Mouse (Mus musculus): Measurements from ENCODE around the gene Tle6.

Tle6 gene

GRCm38 (mm10) chr10:81591846-81592245 lies 9.0 kb downstream of the Tle6 start:
- DNase-seq (ENCODE audit: low spot score), result no peak

GRCm38 (mm10) chr10:81588739-81589138 lies 12.1 kb downstream of the Tle6 start:
- no peak for DNase-seq (ENCODE audit: low spot score)

- DNase-seq (ENCODE audit: low spot score), result no peak
Measured at GRCm38 (mm10) chr10:81583347-81583746, 17.5 kb downstream of the Tle6 start.

- DNase-seq (ENCODE audit: low spot score), result peak; percentile 28
Measured at GRCm38 (mm10) chr10:81580441-81581070, 20.3 kb downstream of the Tle6 start.

GRCm38 (mm10) chr10:81579967-81580366 lies 20.9 kb downstream of the Tle6 start:
- DNase-seq (ENCODE audit: low spot score), result no peak

DNA sequence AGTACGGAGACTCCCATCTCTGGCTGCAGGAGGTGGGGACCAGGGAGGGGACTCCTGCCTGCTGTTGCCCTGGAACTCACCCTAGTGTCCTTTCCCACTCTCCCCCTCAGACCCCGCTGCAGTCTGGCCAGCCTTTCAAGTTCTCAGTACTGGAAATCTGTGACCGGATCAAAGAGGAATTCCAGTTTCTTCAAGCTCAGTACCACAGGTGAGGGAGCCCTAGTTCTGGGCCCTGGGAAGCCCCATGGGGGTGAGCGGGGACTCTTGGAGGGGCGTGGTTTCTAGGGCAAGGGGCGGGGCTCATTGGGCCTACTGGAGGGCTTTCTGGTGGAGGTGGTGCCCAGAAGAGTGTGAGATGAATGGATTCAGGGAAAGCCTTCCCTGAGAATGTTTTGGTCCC lies 25.2 kb downstream of the Tle6 start:
- DNase-seq (ENCODE audit: low spot score), result peak; percentile 29

- no peak for DNase-seq (ENCODE audit: low spot score)
Measured at GRCm38 (mm10) chr10:81575208-81575631, 25.7 kb downstream of the Tle6 start.

DNA sequence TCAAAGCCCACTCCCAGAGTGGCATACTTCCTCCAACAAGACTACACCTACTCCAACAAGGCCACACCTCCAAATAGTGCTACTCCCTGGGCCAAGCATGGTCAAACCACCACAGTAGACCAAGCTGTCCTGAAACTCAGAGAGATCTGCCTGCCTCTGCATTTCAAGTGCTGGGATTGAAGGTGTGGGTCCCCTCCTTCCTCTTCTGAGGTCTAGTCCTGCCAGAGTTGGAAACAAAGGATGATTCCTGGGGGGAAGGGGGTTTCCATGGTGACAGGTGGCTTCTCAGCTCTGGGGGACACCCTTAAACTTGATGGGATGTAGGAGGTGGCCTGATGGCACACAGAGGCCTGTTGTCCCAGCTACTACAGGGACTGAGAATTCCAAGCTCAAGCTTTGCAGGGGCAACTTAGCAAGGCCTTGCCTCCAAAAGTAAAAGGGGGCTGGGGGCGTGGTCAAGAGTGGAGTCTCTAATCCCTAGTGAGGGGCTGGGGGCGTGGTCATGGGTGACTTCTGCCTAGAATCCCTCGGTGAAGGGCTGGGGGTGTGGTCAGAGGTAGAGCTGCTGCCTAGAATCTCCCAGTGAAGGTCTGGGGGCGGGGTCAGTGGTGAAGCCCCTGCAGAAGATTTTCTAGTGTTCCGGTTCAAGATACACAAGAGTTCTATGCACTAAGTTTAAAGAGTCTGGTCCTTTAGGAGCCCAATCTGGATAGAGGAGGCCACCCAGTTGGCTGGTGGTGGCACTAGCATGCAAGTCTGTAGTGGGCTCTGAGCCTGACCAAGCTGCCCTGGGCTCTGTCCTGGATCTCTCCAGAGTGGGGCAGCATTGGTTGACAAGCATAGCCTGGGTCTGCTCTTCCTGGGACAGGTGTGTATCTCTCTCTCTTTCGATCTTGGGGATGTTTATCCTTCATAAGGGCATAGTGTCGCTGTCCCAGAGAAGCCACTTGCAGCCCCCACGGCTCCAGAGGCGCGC lies 26.5 kb downstream of the Tle6 start, which contains the start of gene Tle2:
Tle2 (plus strand) TSS at position 481 of the 976 bp plus-strand sequence.
- no peak for DNase-seq (ENCODE audit: low spot score)

DNA sequence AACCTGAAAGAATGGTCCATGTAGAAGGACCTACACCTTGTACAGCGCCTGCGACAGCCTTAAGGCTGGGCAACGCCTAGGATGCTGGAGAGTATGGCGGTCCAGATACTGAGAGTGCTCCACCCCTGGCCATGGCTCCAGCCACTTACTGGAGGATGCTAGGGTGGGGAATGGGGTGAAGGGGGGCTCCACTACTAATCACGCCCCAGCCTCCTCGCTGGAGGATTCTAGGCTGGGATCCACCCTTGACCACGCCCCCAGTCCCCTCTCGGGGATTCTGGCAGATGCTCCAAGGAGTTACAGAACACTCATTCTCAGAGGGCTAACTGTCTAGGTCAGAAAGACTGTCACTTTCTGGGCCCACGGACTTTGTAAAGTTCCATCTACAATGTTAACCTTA lies 27.9 kb downstream of the Tle6 start:
- no peak for DNase-seq (ENCODE audit: low spot score)

GRCm38 (mm10) chr10:81572133-81572671 lies 28.7 kb downstream of the Tle6 start:
- DNase-seq (ENCODE audit: low spot score), result no peak

GRCm38 (mm10) chr10:81571501-81571876 lies 29.4 kb downstream of the Tle6 start:
- peak; percentile 90 for DNase-seq (ENCODE audit: low spot score)

DNA sequence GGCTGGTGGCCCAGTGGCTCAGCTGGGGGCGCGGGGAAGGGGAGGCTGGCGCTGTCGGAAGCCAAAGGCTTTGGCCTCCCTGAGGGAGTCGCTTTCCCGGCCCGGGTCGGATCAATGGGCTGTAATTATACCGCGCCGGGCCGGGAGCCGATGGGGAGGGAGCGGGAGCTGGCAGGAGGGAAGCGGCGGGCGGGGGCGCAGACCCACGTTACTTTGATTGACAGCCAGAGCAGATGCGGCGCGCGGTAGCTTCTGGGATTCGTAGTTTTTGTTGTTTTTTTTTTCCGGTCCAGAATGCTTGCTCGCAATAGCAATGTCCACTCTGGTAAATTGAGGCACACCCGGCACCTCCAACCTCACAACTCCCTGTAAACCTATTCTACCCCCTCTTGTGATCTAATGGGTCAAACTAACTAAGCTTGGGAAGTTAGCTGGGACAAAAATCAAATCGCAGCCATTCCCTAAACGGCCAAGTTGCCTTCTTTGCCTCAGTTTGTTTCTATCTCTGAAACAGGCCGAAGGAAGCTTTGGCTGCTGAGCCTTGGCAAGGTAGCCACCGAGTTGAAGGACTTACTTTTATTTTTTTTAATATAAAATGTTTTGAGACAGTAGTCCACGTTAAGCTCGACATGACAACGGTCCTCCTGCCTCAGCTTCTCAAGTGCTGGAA lies 29.9 kb downstream of the Tle6 start:
- peak; percentile 71 for DNase-seq (ENCODE audit: low spot score)

DNA sequence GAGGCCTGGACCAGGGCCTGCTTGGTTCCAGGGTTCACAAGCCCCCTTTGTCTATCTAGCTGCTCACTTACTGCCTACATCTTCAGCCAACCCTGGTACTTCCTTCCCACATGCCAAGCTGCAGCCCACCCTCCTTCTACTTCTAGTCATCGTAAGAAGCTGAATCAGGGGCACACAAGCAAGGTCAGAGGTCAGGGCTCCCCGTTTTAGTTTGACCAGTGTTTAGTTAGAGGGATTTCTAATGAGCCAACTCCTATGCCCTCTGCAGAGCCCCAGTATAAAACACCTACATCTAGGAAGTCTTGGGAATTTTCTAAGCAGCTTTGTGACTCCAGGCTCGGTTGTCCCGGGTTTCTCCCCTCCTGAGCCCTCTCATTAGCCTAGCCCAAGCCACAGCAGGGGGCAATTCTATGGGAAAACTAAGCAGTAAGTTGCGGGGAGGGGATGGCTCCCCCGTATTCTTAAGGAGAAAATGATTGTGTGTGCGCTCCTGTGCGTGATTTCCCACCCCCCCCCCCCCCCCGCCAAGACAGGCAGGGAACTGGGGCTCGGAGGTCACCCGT lies 30.6 kb downstream of the Tle6 start:
- DNase-seq (ENCODE audit: low spot score), result no peak

- DNase-seq (ENCODE audit: low spot score), result no peak
Measured at GRCm38 (mm10) chr10:81569507-81570237, 31.2 kb downstream of the Tle6 start.

DNA sequence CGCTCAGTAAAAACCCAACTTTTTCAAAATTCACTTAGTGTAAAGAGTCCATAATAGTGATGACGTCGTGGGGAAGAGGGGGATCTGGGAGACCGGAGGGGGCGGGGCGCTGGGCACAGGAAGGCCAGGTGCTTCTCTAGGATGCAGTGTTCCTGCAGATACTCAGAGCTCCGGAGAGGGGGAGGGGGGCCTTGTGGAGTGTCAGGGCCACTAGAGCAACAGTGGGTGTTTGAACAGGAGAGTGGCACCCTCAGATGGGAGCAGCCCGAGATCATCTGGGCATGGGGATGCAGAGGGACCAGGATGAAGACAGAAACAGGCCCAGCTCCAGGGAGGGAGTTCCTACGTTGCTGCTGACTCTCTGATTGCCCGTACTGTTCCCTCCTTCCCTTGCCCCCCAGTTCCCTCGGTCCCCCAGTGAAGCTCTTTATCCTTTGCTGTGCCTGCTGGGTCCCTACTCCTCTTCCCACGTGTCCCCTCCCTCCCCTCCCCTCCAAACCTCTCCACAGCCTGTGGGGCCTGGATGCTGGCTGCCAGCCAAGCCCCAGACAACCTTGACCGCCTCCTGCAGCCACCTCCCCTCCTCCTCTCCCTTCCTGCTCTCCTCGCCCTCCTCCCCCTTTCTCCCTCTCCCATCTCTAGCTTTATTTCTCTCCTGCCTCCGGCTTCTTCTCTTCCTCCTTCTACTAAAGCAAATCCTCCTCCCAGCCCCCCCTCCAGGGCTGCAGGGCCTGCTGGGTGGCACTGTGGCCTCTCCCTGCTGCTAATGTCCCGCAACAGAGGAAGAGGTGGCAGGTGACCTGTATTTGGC lies 32.3 kb downstream of the Tle6 start:
- DNase-seq (ENCODE audit: low spot score), result no peak

DNA sequence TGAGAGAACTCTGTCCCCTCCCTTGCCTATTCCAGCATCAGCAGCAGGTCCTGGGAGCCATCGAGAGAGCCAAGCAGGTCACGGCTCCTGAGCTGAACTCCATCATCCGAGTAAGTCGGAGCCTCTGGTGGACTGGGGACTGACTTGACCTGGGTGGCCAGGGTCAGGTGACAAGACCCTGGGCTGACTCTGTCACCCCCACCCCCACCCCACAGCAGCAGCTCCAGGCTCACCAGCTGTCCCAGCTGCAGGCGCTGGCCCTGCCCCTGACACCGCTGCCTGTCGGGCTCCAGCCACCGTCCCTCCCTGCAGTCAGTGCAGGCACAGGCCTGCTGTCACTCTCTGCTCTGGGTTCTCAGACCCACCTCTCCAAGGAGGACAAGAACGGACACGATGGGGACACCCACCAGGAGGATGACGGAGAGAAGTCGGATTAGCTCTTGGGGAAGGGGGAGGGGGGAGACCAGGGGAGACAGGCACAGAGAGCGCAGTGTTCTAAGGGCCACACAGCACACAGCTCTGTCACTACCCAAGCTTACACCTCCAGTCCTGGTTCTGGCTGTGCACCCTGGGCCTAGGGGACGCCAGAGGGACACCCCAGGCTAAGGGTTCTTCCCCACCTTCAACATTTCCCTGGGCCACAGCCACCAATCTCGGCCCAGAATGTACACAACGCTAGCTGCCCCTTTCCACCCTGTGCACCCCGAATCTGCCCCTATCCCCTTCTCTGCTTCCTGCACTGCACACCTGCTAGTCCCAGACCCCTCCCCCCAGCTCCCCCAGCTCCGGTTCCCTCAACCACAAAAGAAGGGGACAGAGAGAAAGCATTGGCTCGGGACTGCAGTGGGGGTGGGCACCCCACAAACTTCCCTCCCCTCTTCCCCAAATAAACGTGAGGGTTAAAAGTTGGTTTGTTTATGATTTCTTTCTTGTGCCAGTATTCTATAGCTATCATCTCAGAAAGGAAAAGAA lies 35.3 kb downstream of the Tle6 start:
- no peak for DNase-seq (ENCODE audit: low spot score)

DNA sequence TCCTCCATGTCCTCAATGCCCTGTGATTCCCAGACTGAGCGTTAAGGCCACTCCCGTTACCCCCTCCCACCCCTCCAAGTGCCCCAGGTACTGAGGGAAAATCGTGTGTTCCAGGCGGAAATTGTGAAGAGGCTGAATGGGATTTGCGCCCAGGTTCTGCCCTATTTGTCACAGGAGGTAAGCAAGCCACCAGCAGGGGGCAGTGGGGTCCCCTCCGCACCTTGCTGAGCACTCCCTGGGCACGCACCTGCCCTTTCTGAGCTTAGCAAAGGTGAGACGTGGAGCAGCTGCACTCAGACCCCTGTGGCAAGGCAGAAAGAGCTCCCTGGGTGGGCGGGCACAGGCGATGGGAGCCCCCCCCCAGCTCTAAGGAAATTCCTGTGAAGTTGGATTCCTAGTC lies 36.1 kb downstream of the Tle6 start:
- peak; percentile 69 for DNase-seq (ENCODE audit: low spot score)

DNA sequence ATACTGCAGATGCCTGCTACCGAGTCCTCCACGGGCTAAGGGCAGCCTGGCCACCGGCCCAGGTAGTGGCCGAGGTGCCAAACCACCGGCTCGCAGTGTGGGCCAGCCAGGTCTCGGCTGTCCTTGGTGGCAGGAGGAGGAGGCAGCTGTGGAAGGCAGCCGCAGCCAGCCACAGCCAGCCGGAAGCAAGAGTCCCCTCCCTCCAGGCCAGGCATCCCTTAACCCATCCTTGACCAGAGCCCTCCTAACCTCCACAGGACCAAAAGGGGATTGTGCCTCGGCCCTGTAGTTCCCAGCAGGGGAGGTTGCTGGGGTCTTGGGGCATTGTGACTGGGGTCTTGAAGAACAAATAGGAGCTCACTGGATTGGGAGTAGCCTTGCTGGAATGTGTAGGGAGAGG lies 36.7 kb downstream of the Tle6 start:
- DNase-seq (ENCODE audit: low spot score), result no peak

DNA sequence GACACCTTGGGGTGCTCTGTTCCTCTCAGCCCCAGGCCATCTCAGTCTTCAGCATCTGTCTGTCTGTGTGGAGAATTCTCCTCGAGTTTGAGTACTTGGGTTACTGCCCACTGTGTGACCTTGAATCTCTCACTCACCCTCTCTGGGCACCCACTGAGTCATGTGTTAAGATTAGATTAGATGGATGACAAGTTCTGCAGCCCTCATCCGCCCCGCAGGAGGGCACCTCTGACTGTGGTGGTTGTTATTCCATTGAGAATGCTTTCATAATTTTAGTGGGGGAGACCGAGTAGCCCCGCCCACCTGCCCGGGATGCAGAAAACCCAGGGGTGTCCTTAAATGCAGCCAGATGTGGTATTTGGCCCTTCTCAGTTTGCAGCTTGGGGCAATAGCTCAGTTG lies 37.4 kb downstream of the Tle6 start:
- no peak for DNase-seq (ENCODE audit: low spot score)

Data from T-cell, adult 2 months (primary cell).